Mouse (Mus musculus) gastrocnemius, adult 18-20 months (tissue): Measurements from ENCODE around the gene Mecr. TPM values are rescaled to one million over a fixed set of nuclear protein-coding genes. Genes with fewer than 3 reads are reported as not detected.
A peak's percentile ranks its signal among the peaks of the same experiment; 100 is the strongest.

Experiments
- DNase-seq: peaks from one replicate; pipeline ENCODE4 v3.0.0; 2021; ENCODE audit warnings: low spot score
- total RNA-seq, 2 experiments: library from RNA; stranded (reverse); gene quantifications; 2 replicates each; pipeline ENCODE4 v1.2.3; 2021

Mecr gene
- total RNA-seq, 2 experiments from 2014 or later = 19.7 to 25.5 TPM

GRCm38 (mm10) chr4:131885376-131885775 lies 42.1 kb downstream of the Mecr start:
- no peak for DNase-seq

- no peak for DNase-seq
Observed at GRCm38 (mm10) chr4:131888564-131888963, 45.3 kb downstream of the Mecr start.

GRCm38 (mm10) chr4:131890692-131891091 lies 47.4 kb downstream of the Mecr start:
- DNase-seq = no peak

- DNase-seq = no peak
Observed at GRCm38 (mm10) chr4:131897109-131897508, 53.8 kb downstream of the Mecr start.

GRCm38 (mm10) chr4:131897787-131898186 lies 54.5 kb downstream of the Mecr start:
- DNase-seq = no peak

GRCm38 (mm10) chr4:131898503-131899179 lies 55.4 kb downstream of the Mecr start:
- DNase-seq = peak; percentile 68

- DNase-seq = no peak
Observed at GRCm38 (mm10) chr4:131899180-131899554, 55.9 kb downstream of the Mecr start.

- no peak for DNase-seq
Observed at GRCm38 (mm10) chr4:131901090-131901489, 57.8 kb downstream of the Mecr start.

- no peak for DNase-seq
Observed at GRCm38 (mm10) chr4:131904478-131904877, 61.2 kb downstream of the Mecr start.

GRCm38 (mm10) chr4:131906423-131906822 lies 63.2 kb downstream of the Mecr start:
- no peak for DNase-seq

GRCm38 (mm10) chr4:131907912-131908311 lies 64.6 kb downstream of the Mecr start:
- no peak for DNase-seq

GRCm38 (mm10) chr4:131910237-131910994 lies 67.1 kb downstream of the Mecr start:
- no peak for DNase-seq

GRCm38 (mm10) chr4:131911521-131911920 lies 68.3 kb downstream of the Mecr start:
- DNase-seq = no peak

GRCm38 (mm10) chr4:131913526-131913925 lies 70.3 kb downstream of the Mecr start:
- no peak for DNase-seq

GRCm38 (mm10) chr4:131914046-131914643 lies 70.9 kb downstream of the Mecr start:
- no peak for DNase-seq

- DNase-seq = no peak
Observed at GRCm38 (mm10) chr4:131914891-131915469, 71.7 kb downstream of the Mecr start.

GRCm38 (mm10) chr4:131915821-131916328 lies 72.6 kb downstream of the Mecr start:
- DNase-seq = no peak

GRCm38 (mm10) chr4:131916425-131916824 lies 73.2 kb downstream of the Mecr start:
- DNase-seq = peak; percentile 83

GRCm38 (mm10) chr4:131917010-131917555 lies 73.8 kb downstream of the Mecr start:
- no peak for DNase-seq
